Mouse (Mus musculus) forebrain, embryonic 10.5 days (tissue): Measurements from ENCODE around the gene Krt23. TPM values are rescaled to one million over a fixed set of nuclear protein-coding genes. Genes with fewer than 3 reads are reported as not detected.

Experiments
- DNase-seq: peaks from one replicate; pipeline ENCODE4 v3.0.0-alpha.2; 2017; ENCODE audit warnings: low spot score; ENCODE audit errors: extremely low spot score
- H3K27ac ChIP-seq: fragments of 300-500 bp; sonication (generic); 2 replicates; pipeline ENCODE4 v1.5.1; 2016; ENCODE audit warnings: mild to moderate bottlenecking
- H3K27me3 ChIP-seq: fragments of 300-500 bp; sonication (generic); 2 replicates; pipeline ENCODE4 v1.6.1; 2016; ENCODE audit warnings: mild to moderate bottlenecking; ENCODE audit not compliant: poor library complexity, severe bottlenecking
- H3K36me3 ChIP-seq: fragments of 300-500 bp; sonication (generic); replicated peaks from 2 replicates; pipeline ENCODE4 v1.6.1; 2016; ENCODE audit warnings: mild to moderate bottlenecking, moderate library complexity
- H3K4me1 ChIP-seq: fragments of 300-500 bp; sonication (generic); 2 replicates; pipeline ENCODE4 v1.6.1; 2016
- H3K4me3 ChIP-seq: fragments of 300-500 bp; sonication (generic); 2 replicates; pipeline ENCODE4 v1.5.1; 2016; ENCODE audit warnings: mild to moderate bottlenecking, moderate library complexity
- H3K9me3 ChIP-seq: fragments of 300-500 bp; sonication (generic); 2 replicates; pipeline ENCODE4 v1.6.1; 2016; ENCODE audit warnings: mild to moderate bottlenecking, moderate library complexity
- WGBS: fragments of 180-500 bp; shearing (Covaris S2); methylation state at CpG from one replicate; pipeline ENCODE4 v1.1.7; 2016; 5-methylcytosine and 5-hydroxymethylcytosine counted together
- polyA plus RNA-seq: library from polyadenylated mRNA; unstranded; fragments of >200 nt; fragmentation: Nextera tagmentation; extraction: Ambion mirVana; gene quantifications from 2 replicates; pipeline ENCODE4 v1.2.1, GENCODE M21; 2016

Gene Krt23
- 0.20 TPM in 1 of 2 replicates, not detected in the other for polyA plus RNA-seq

GRCm38 (mm10) chr11:99492733-99493573 is at the start of gene Krt23:
Krt23 (minus strand) TSS chr11:99493137.
- H3K9me3 ChIP-seq, result no peaks in the 10 kb centered on the region
- no peak within 1 kb of the TSS for H3K4me3 ChIP-seq
- H3K27ac ChIP-seq, result 0 out of 2 replicates have a peak within 1 kb of the TSS, but pooled peaks have one; percentile 11
- DNase-seq, result no peak
- 86% methylated on average over 22 of the region's 22 CpGs for WGBS
- H3K36me3 ChIP-seq, result no peaks in the 10 kb centered on the region
- no peaks in the 10 kb centered on the region for H3K27me3 ChIP-seq
- peaks cover 29% of the 10 kb centered on the region for H3K4me1 ChIP-seq

- Histone ChIP-seq H3K4me1 (0 out of 2 replicates have a peak, but pooled peaks cover 3% of the 10 kb centered on the region), H3K4me3 (no peak overlapping the region), H3K27ac (no peak overlapping the region), H3K27me3 (no peaks in the 10 kb centered on the region), H3K9me3 (no peaks in the 10 kb centered on the region), H3K36me3 (no peaks in the 10 kb centered on the region)
- WGBS, result 78% methylated on average over 9 of the region's 9 CpGs
- DNase-seq, result no peak
Measured at GRCm38 (mm10) chr11:99539721-99540120, 46.8 kb upstream of the Krt23 start.

GRCm38 (mm10) chr11:99521288-99521860 is 28.4 kb upstream of the Krt23 start, which contains the start of gene Krt39:
Krt39 (minus strand) TSS chr11:99521338.
- H3K36me3 ChIP-seq, result no peaks in the 10 kb centered on the region
- WGBS, result 91% methylated on average over 13 of the region's 13 CpGs
- no peak for DNase-seq

GRCm38 (mm10) chr11:99514098-99514497 is 21.2 kb upstream of the Krt23 start:
- no peak overlapping the region for H3K4me3 ChIP-seq
- no peaks in the 10 kb centered on the region for H3K9me3 ChIP-seq
- H3K27me3 ChIP-seq, result no peaks in the 10 kb centered on the region
- no peak overlapping the region for H3K27ac ChIP-seq
- 90% methylated on average over 8 of the region's 8 CpGs for WGBS
- DNase-seq, result no peak
- no peaks in the 10 kb centered on the region for H3K36me3 ChIP-seq
- H3K4me1 ChIP-seq, result no peaks in the 10 kb centered on the region

More at GRCm38 (mm10) chr11:99521288-99521860, 28.4 kb upstream of the Krt23 start, which contains the start of gene Krt39:
- Histone ChIP-seq H3K4me1 (no peaks in the 10 kb centered on the region), H3K9me3 (no peaks in the 10 kb centered on the region), H3K27ac (no peak within 1 kb of the TSS), H3K27me3 (no peaks in the 10 kb centered on the region), H3K4me3 (no peak within 1 kb of the TSS)

- Histone ChIP-seq H3K4me1 (peaks cover 11% of the 10 kb centered on the region; the same call in 1 of the 2 replicates), H3K4me3 (no peak overlapping the region), H3K27me3 (no peaks in the 10 kb centered on the region), H3K9me3 (no peaks in the 10 kb centered on the region), H3K27ac (no peak overlapping the region), H3K36me3 (no peaks in the 10 kb centered on the region)
- WGBS, result 83% methylated on average over 9 of the region's 9 CpGs
- no peak for DNase-seq
Measured at GRCm38 (mm10) chr11:99500095-99500805, 7.3 kb upstream of the Krt23 start.

GRCm38 (mm10) chr11:99496460-99496859 is 3.5 kb upstream of the Krt23 start:
- Histone ChIP-seq H3K4me3 (no peak overlapping the region), H3K27me3 (no peaks in the 10 kb centered on the region), H3K36me3 (no peaks in the 10 kb centered on the region), H3K27ac (no peak overlapping the region), H3K9me3 (no peaks in the 10 kb centered on the region), H3K4me1 (peaks cover 21% of the 10 kb centered on the region)
- WGBS, result 94% methylated on average over 4 of the region's 4 CpGs
- no peak for DNase-seq

DNA sequence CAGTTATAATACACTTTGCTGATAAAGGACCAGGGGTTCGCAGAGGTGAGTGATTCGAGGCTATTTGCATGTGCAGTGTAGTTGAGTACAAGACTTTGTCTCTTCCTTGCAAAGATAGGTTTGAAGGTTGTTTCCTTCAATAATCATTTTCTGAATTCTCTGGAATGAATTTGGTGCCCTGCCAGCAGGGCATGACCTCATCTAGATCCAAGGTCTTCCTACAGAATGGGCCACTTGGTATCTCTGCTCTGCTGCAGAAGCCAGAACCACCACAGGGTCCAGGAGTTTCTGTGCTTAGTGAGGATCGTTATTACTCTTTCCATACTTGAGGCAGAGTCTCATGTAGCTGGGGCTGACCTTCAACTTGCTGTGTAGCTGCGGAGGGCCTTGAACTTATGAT is 1.8 kb upstream of the Krt23 start:
- no peak overlapping the region for H3K27ac ChIP-seq
- H3K36me3 ChIP-seq, result no peaks in the 10 kb centered on the region
- no peaks in the 10 kb centered on the region for H3K27me3 ChIP-seq
- 91% methylated on average over 4 of the region's 4 CpGs for WGBS
- H3K4me3 ChIP-seq, result no peak overlapping the region
- no peaks in the 10 kb centered on the region for H3K9me3 ChIP-seq
- DNase-seq, result no peak
- peaks cover 14% of the 10 kb centered on the region for H3K4me1 ChIP-seq

DNA sequence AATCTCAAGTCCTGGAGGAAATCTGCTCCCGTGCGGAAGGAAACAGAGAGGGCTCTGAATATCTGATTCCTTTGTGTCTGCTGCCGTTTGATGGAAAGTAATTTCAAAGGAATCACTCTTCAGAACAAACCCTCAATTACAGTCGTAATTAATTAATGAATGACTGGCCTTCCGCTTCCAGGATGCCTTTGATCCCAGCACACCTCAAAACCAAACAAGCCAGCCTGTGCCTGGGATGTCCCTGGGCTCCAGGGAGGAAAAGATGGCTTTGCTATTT is 575 bp upstream of the Krt23 start:
- H3K9me3 ChIP-seq, result no peaks in the 10 kb centered on the region
- H3K4me3 ChIP-seq, result no peak overlapping the region
- WGBS, result 62% methylated on average over 5 of the region's 5 CpGs
- H3K27me3 ChIP-seq, result no peaks in the 10 kb centered on the region
- H3K27ac ChIP-seq, result no peak overlapping the region
- H3K4me1 ChIP-seq, result peaks cover 27% of the 10 kb centered on the region
- no peaks in the 10 kb centered on the region for H3K36me3 ChIP-seq
- DNase-seq, result no peak

- Histone ChIP-seq H3K36me3 (no peaks in the 10 kb centered on the region), H3K4me3 (no peak overlapping the region), H3K4me1 (peaks cover 29% of the 10 kb centered on the region), H3K27ac (no peak overlapping the region), H3K9me3 (no peaks in the 10 kb centered on the region), H3K27me3 (no peaks in the 10 kb centered on the region)
- DNase-seq, result no peak
- WGBS, result 85% methylated on average over 8 of the region's 8 CpGs
Measured at GRCm38 (mm10) chr11:99491040-99491439, 1.9 kb downstream of the Krt23 start.

GRCm38 (mm10) chr11:99490624-99491023 is 2.3 kb downstream of the Krt23 start:
- H3K27me3 ChIP-seq, result no peaks in the 10 kb centered on the region
- 75% methylated on average over 4 of the region's 4 CpGs for WGBS
- no peak overlapping the region for H3K27ac ChIP-seq
- no peaks in the 10 kb centered on the region for H3K36me3 ChIP-seq
- peaks cover 29% of the 10 kb centered on the region for H3K4me1 ChIP-seq
- H3K4me3 ChIP-seq, result no peak overlapping the region
- no peak for DNase-seq
- H3K9me3 ChIP-seq, result no peaks in the 10 kb centered on the region

DNA sequence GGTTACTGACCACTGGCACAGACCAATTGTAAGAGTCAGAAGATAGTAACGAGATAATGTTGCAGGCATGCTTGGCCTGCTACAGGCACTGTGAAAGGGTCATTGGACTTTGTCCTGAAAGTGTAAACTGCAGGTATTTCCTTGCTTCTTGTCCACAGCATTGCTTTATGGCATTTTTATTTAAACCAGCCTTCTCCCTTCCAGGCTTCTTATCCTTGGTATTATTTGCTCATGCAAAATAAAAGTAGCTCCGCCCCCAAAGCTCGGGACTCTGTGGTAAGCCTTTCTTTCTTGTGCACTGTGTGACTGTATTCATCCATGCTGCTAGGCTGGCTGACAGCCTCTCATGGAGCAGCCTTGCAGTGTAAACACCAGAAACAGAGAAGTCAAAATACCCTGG is 3.7 kb downstream of the Krt23 start:
- no peaks in the 10 kb centered on the region for H3K27me3 ChIP-seq
- WGBS, result 37% methylated on average over 3 of the region's 3 CpGs

GRCm38 (mm10) chr11:99474981-99475380 is 18.0 kb downstream of the Krt23 start:
- Histone ChIP-seq H3K4me3 (no peak overlapping the region), H3K9me3 (no peaks in the 10 kb centered on the region), H3K36me3 (no peaks in the 10 kb centered on the region), H3K27me3 (no peaks in the 10 kb centered on the region), H3K4me1 (no peaks in the 10 kb centered on the region), H3K27ac (no peak overlapping the region)
- no peak for DNase-seq
- WGBS, result 84% methylated on average over 3 of the region's 3 CpGs

More for the DNA sequence above, 3.7 kb downstream of the Krt23 start:
- H3K27ac ChIP-seq, result peak overlapping the region; percentile 56; the same call in 1 of the 2 replicates
- H3K4me3 ChIP-seq, result no peak overlapping the region
- no peaks in the 10 kb centered on the region for H3K9me3 ChIP-seq
- H3K4me1 ChIP-seq, result peaks cover 29% of the 10 kb centered on the region
- H3K36me3 ChIP-seq, result no peaks in the 10 kb centered on the region
- no peak for DNase-seq

DNA sequence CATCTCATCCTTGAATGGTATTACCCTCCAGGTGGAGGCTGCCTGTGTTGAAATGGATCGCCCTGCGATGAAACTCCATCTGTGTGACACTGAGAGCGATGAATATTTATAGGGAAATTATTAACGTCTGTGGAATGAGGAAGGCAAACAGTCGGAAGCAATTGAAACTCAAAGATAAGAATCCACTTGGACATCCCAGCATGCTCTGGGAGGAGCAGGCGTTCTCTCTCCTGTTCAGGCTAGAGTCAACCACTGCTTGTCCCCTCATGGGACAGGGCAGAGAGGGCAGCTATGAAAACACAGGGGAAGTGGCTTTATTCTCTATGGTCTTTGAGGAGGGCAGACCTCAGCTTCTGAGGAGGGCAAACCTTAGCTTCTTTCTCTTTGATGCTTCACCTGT is 19.5 kb downstream of the Krt23 start:
- Histone ChIP-seq H3K27me3 (no peaks in the 10 kb centered on the region), H3K4me1 (no peaks in the 10 kb centered on the region), H3K4me3 (no peak overlapping the region), H3K27ac (no peak overlapping the region), H3K9me3 (no peaks in the 10 kb centered on the region), H3K36me3 (no peaks in the 10 kb centered on the region)
- 88% methylated on average over 6 of the region's 6 CpGs for WGBS
- no peak for DNase-seq
